Mouse (Mus musculus) lung, embryonic 16.5 days (tissue): Measurements from ENCODE around the gene Krtap19-5. TPM values are rescaled to one million over a fixed set of nuclear protein-coding genes. Genes with fewer than 3 reads are reported as not detected.

Experiments used
- ATAC-seq: fragments of 200-750 bp; cut with Nextera tagmentation; 2 replicates; pipeline ENCODE4 v1.8.0; 2017; ENCODE audit warnings: low read depth, mild to moderate bottlenecking, moderate library complexity
- H3K27ac ChIP-seq: fragments of 300-500 bp; sonication (generic); 2 replicates; pipeline ENCODE4 v1.5.1; 2014; ENCODE audit warnings: mild to moderate bottlenecking, control low read depth, low read length
- H3K27me3 ChIP-seq: fragments of 300-500 bp; sonication (generic); 2 replicates; pipeline ENCODE4 v1.6.1; 2014; ENCODE audit warnings: low read depth, low read length, mixed read lengths; ENCODE audit not compliant: control insufficient read depth, insufficient read depth
- H3K36me3 ChIP-seq: fragments of 300-500 bp; sonication (generic); 2 replicates; pipeline ENCODE4 v1.6.1; 2014; ENCODE audit warnings: low read length; ENCODE audit not compliant: control insufficient read depth, insufficient read depth
- H3K4me1 ChIP-seq: fragments of 300-500 bp; sonication (generic); replicated peaks from 2 replicates; pipeline ENCODE4 v1.6.1; 2014; ENCODE audit warnings: low read length, mixed read lengths; ENCODE audit not compliant: control insufficient read depth, insufficient read depth
- H3K4me2 ChIP-seq: fragments of 300-500 bp; sonication (generic); 2 replicates; pipeline ENCODE4 v1.6.1; 2014; ENCODE audit warnings: low read depth, low read length, control low read depth
- H3K4me3 ChIP-seq: fragments of 300-500 bp; sonication (generic); 2 replicates; pipeline ENCODE4 v1.5.1; 2014; ENCODE audit warnings: mild to moderate bottlenecking, low read length, control low read depth
- H3K9ac ChIP-seq: fragments of 300-500 bp; sonication (generic); 2 replicates; pipeline ENCODE4 v1.6.1; 2014; ENCODE audit warnings: low read length, control low read depth
- H3K9me3 ChIP-seq: fragments of 300-500 bp; sonication (generic); 2 replicates; pipeline ENCODE4 v1.6.1; 2016; ENCODE audit warnings: low read length; ENCODE audit not compliant: control insufficient read depth
- WGBS: fragments of 180-500 bp; shearing (Covaris S2); extraction: QIAGEN DNeasy Blood & Tissue Kit; methylation state at CpG from one replicate; pipeline ENCODE4 v1.1.7; 2014; 5-methylcytosine and 5-hydroxymethylcytosine counted together
- polyA plus RNA-seq: library from polyadenylated mRNA; unstranded; fragments of >200 nt; fragmentation: Nextera tagmentation; extraction: Ambion mirVana; gene quantifications from 2 replicates; pipeline ENCODE4 v1.2.1, GENCODE M21; 2015

The Krtap19-5 gene
- not detected in 2 replicates for polyA plus RNA-seq

GRCm38 (mm10) chr16:88896357-88896756 is at the start of gene Krtap19-5:
Krtap19-5 (minus strand) TSS chr16:88896457.
- ATAC-seq: no peak

GRCm38 (mm10) chr16:88941106-88941505 is 44.8 kb upstream of the Krtap19-5 start:
- no peaks in the 10 kb centered on the region for H3K4me1 ChIP-seq
- no peaks in the 10 kb centered on the region for H3K27me3 ChIP-seq
- ATAC-seq: no peak
- H3K36me3 ChIP-seq: no peaks in the 10 kb centered on the region
- no peaks in the 10 kb centered on the region for H3K9me3 ChIP-seq
- H3K9ac ChIP-seq: no peak overlapping the region
- no peak overlapping the region for H3K4me2 ChIP-seq
- H3K27ac ChIP-seq: no peak overlapping the region
- no peak overlapping the region for H3K4me3 ChIP-seq
- WGBS: 81% methylated on average over 6 of the region's 6 CpGs

More at GRCm38 (mm10) chr16:88896357-88896756, at the start of gene Krtap19-5:
- Histone ChIP-seq H3K4me1 (no peaks in the 10 kb centered on the region), H3K27me3 (no peaks in the 10 kb centered on the region), H3K36me3 (no peaks in the 10 kb centered on the region), H3K9ac (no peak within 1 kb of the TSS), H3K27ac (no peak within 1 kb of the TSS), H3K9me3 (no peaks in the 10 kb centered on the region), H3K4me3 (no peak within 1 kb of the TSS), H3K4me2 (no peak within 1 kb of the TSS)
- 83% methylated on average over 6 of the region's 6 CpGs for WGBS

GRCm38 (mm10) chr16:88938252-88938651 is 42.0 kb upstream of the Krtap19-5 start:
- no peaks in the 10 kb centered on the region for H3K27me3 ChIP-seq
- H3K4me3 ChIP-seq: no peak overlapping the region
- H3K4me1 ChIP-seq: no peaks in the 10 kb centered on the region
- no peak overlapping the region for H3K9ac ChIP-seq
- WGBS: 71% methylated on average over 7 of the region's 7 CpGs
- no peaks in the 10 kb centered on the region for H3K9me3 ChIP-seq
- H3K36me3 ChIP-seq: no peaks in the 10 kb centered on the region
- H3K27ac ChIP-seq: no peak overlapping the region
- ATAC-seq: no peak
- no peak overlapping the region for H3K4me2 ChIP-seq

GRCm38 (mm10) chr16:88932165-88932564 is 35.9 kb upstream of the Krtap19-5 start, which contains the start of gene Krtap19-9b:
Krtap19-9b (minus strand) TSS chr16:88932265.
- WGBS: 78% methylated on average over 3 of the region's 3 CpGs
- H3K9ac ChIP-seq: no peak within 1 kb of the TSS
- H3K4me1 ChIP-seq: no peaks in the 10 kb centered on the region
- no peak within 1 kb of the TSS for H3K27ac ChIP-seq
- H3K36me3 ChIP-seq: no peaks in the 10 kb centered on the region
- ATAC-seq: no peak
- no peak within 1 kb of the TSS for H3K4me2 ChIP-seq
- no peaks in the 10 kb centered on the region for H3K27me3 ChIP-seq
- no peaks in the 10 kb centered on the region for H3K9me3 ChIP-seq
- no peak within 1 kb of the TSS for H3K4me3 ChIP-seq

GRCm38 (mm10) chr16:88886870-88887269 is 9.4 kb downstream of the Krtap19-5 start:
- H3K4me2 ChIP-seq: no peak overlapping the region
- no peak for ATAC-seq

GRCm38 (mm10) chr16:88884989-88885388 is 11.3 kb downstream of the Krtap19-5 start, which contains the start of gene Krtap19-4:
Krtap19-4 (minus strand) TSS chr16:88885089.
- H3K4me2 ChIP-seq: no peak within 1 kb of the TSS
- ATAC-seq: no peak

More at GRCm38 (mm10) chr16:88886870-88887269, 9.4 kb downstream of the Krtap19-5 start:
- H3K36me3 ChIP-seq: no peaks in the 10 kb centered on the region
- no peaks in the 10 kb centered on the region for H3K27me3 ChIP-seq
- H3K27ac ChIP-seq: no peak overlapping the region
- no peak overlapping the region for H3K9ac ChIP-seq
- no peak overlapping the region for H3K4me3 ChIP-seq
- H3K4me1 ChIP-seq: no peaks in the 10 kb centered on the region
- WGBS: 71% methylated on average over 6 of the region's 6 CpGs
- no peaks in the 10 kb centered on the region for H3K9me3 ChIP-seq

GRCm38 (mm10) chr16:88877938-88878337 is 18.3 kb downstream of the Krtap19-5 start, which contains the start of gene Krtap19-3:
Krtap19-3 (minus strand) TSS chr16:88878038.
- no peak within 1 kb of the TSS for H3K9ac ChIP-seq
- H3K36me3 ChIP-seq: no peaks in the 10 kb centered on the region
- no peak within 1 kb of the TSS for H3K4me3 ChIP-seq
- no peak within 1 kb of the TSS for H3K27ac ChIP-seq
- H3K27me3 ChIP-seq: no peaks in the 10 kb centered on the region
- H3K4me1 ChIP-seq: no peaks in the 10 kb centered on the region
- 72% methylated on average over 2 of the region's 2 CpGs for WGBS
- ATAC-seq: no peak
- no peak within 1 kb of the TSS for H3K4me2 ChIP-seq
- no peaks in the 10 kb centered on the region for H3K9me3 ChIP-seq

More at GRCm38 (mm10) chr16:88884989-88885388, 11.3 kb downstream of the Krtap19-5 start, which contains the start of gene Krtap19-4:
- no peaks in the 10 kb centered on the region for H3K9me3 ChIP-seq
- 84% methylated on average over 5 of the region's 5 CpGs for WGBS
- H3K27me3 ChIP-seq: no peaks in the 10 kb centered on the region
- H3K36me3 ChIP-seq: no peaks in the 10 kb centered on the region
- H3K4me3 ChIP-seq: no peak within 1 kb of the TSS
- no peaks in the 10 kb centered on the region for H3K4me1 ChIP-seq
- no peak within 1 kb of the TSS for H3K9ac ChIP-seq
- H3K27ac ChIP-seq: no peak within 1 kb of the TSS

- no peak within 1 kb of the TSS for H3K27ac ChIP-seq
- no peak within 1 kb of the TSS for H3K9ac ChIP-seq
- H3K36me3 ChIP-seq: no peaks in the 10 kb centered on the region
- H3K4me2 ChIP-seq: no peak within 1 kb of the TSS
- WGBS: 90% methylated on average over 3 of the region's 3 CpGs
- H3K4me1 ChIP-seq: no peaks in the 10 kb centered on the region
- H3K27me3 ChIP-seq: no peaks in the 10 kb centered on the region
- H3K4me3 ChIP-seq: no peak within 1 kb of the TSS
- ATAC-seq: no peak
- H3K9me3 ChIP-seq: no peaks in the 10 kb centered on the region
Measured at GRCm38 (mm10) chr16:88874169-88874568, 22.1 kb downstream of the Krtap19-5 start, which contains the start of gene Krtap19-2. Krtap19-2 (minus strand) TSS chr16:88874269.

GRCm38 (mm10) chr16:88869311-88869710 is 26.9 kb downstream of the Krtap19-5 start, which contains the start of gene Krtap19-1:
Krtap19-1 (minus strand) TSS chr16:88869411.
- Histone ChIP-seq H3K4me1 (no peaks in the 10 kb centered on the region), H3K9me3 (no peaks in the 10 kb centered on the region), H3K4me3 (no peak within 1 kb of the TSS), H3K27ac (no peak within 1 kb of the TSS), H3K9ac (no peak within 1 kb of the TSS), H3K36me3 (no peaks in the 10 kb centered on the region), H3K4me2 (no peak within 1 kb of the TSS), H3K27me3 (no peaks in the 10 kb centered on the region)
- ATAC-seq: no peak
- 70% methylated on average over 6 of the region's 6 CpGs for WGBS
